Mouse (Mus musculus): ENCODE measurements around the gene Syn3.

GRCm38 (mm10) chr10:86302318-86302648 is 196.4 kb downstream of the Syn3 start:
- TF ChIP-seq POLR2A (IDR thresholded peaks at IDR 0.05; ENCODE audit: control insufficient read depth, extremely low read depth, insufficient read depth, low read length, poor library complexity): no peak
- TF ChIP-seq CTCF (IDR thresholded peaks at IDR 0.05; ENCODE audit: borderline replicate concordance, control insufficient read depth, extremely low read depth, insufficient read depth, low read length, poor library complexity): no peak

Measured in thymus, adult 2 months (tissue).